Mouse (Mus musculus) myocyte (in vitro differentiated cells): ENCODE data around the gene Klrg2.

Source experiments
- E2F4 ChIP-seq: IDR thresholded peaks from one replicate; pipeline ENCODE4 v1.6.1; 2011; ENCODE audit warnings: mild to moderate bottlenecking, control low read depth, moderate library complexity; ENCODE audit not compliant: insufficient read depth
- MYOD1 ChIP-seq, 3 experiments: IDR thresholded peaks; one replicate each; pipeline ENCODE4 v1.6.1; 2011; ENCODE audit warnings: control low read depth in 2 of 3, low read depth in 2 of 3, mild to moderate bottlenecking in 2 of 3, moderate library complexity in 1 of 3; ENCODE audit not compliant: insufficient read length in 2 of 3, control insufficient read depth in 1 of 3
- MYOG ChIP-seq, 3 experiments: IDR thresholded peaks; one replicate each; pipeline ENCODE4 v1.6.1; 2011; ENCODE audit warnings: control low read depth in 2 of 3, low read depth in 2 of 3, mild to moderate bottlenecking in 2 of 3; ENCODE audit not compliant: insufficient read length in 2 of 3, control insufficient read depth in 1 of 3, insufficient read depth in 1 of 3
- POLR2A ChIP-seq: IDR thresholded peaks from one replicate; pipeline ENCODE4 v1.6.1; 2011; ENCODE audit warnings: low read depth, mild to moderate bottlenecking, control low read depth, moderate library complexity; ENCODE audit not compliant: insufficient read length

DNA sequence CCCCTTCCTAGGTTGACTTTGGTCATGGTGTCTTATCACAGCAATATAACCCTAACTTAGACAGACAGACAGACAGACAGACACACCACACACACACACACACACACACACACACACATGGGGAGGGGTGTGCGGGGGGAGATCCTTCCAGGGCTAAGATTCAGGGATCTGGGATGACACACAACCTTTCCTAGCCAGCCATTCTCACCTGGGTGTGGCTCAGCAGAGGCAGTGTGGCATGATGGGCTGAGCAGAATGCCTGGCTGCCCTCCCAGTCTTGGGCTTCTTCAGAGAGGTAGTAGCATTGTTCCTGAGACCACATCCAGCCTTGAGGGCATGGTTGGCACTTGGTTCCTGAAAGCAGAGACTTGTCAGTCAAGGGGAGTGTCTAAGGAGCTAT lies 7.5 kb downstream of the Klrg2 start:
- TF ChIP-seq POLR2A (no peak), E2F4 (no peak), MYOD1 (IDR thresholded peaks at IDR 0.05; ENCODE audit: control insufficient read depth in 1 of 3, insufficient read length in 2 of 3, low read depth in 2 of 3) (no peak), MYOG (IDR thresholded peaks at IDR 0.05; ENCODE audit: control insufficient read depth in 1 of 3, insufficient read depth in 1 of 3, insufficient read length in 2 of 3, low read depth in 2 of 3) (no peak)
